Mouse (Mus musculus): Measurements from ENCODE around the gene Trappc1.

DNA sequence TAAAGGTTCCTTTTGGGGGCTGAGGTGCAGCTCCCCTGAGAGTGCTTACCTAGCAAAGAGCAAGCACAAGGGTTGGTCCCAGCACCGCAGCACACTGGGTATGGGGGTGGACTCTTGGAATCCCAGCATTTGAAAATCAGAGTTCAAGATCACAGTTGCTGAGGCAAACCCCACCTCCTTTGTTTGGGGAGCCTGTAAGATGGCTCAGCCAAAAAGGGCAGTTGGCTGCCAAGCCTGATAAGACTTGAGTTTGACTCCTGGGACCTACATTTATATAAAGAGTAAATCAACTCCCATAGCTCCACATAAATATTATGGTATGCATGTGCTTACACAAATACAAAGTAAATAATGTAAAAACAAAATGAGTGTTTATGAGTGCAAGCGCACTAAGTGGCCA lies 17.7 kb upstream of the Trappc1 start:
- TF ChIP-seq CTCF (IDR thresholded peaks at IDR 0.05; ENCODE audit: low read depth, low read length): no peak
- no peak for TF ChIP-seq EP300 (IDR thresholded peaks at IDR 0.05; ENCODE audit: insufficient read depth, low read depth, low read length)
- TF ChIP-seq POLR2A (IDR thresholded peaks at IDR 0.05; ENCODE audit: insufficient read depth, low read length): no peak
